Mouse (Mus musculus) hindbrain, embryonic 16.5 days (tissue): ENCODE results near the gene Ncf1. TPM values are rescaled to one million over a fixed set of nuclear protein-coding genes. Genes with fewer than 3 reads are reported as not detected.
A peak's percentile ranks its signal among the peaks of the same experiment; 100 is the strongest.

Experiments
- ATAC-seq: fragments of 200-750 bp; cut with Nextera tagmentation; 2 replicates; pipeline ENCODE4 v1.8.0; 2017; ENCODE audit warnings: moderate TSS enrichment, moderate library complexity
- H3K27ac ChIP-seq: fragments of 300-500 bp; sonication (generic); 2 replicates; pipeline ENCODE4 v1.5.1; 2014; ENCODE audit warnings: low read depth, mild to moderate bottlenecking, control low read depth, low read length, moderate library complexity
- H3K27me3 ChIP-seq: fragments of 300-500 bp; sonication (generic); replicated peaks from 2 replicates; pipeline ENCODE4 v1.6.1; 2014; ENCODE audit warnings: low read length; ENCODE audit not compliant: control insufficient read depth, insufficient read depth
- H3K36me3 ChIP-seq: fragments of 300-500 bp; sonication (generic); 2 replicates; pipeline ENCODE4 v1.6.1; 2014; ENCODE audit warnings: mild to moderate bottlenecking, low read length, moderate library complexity, mixed read lengths; ENCODE audit not compliant: control insufficient read depth, insufficient read depth
- H3K4me1 ChIP-seq: fragments of 300-500 bp; sonication (generic); 2 replicates; pipeline ENCODE4 v1.6.1; 2014; ENCODE audit warnings: low read depth, low read length; ENCODE audit not compliant: control insufficient read depth, insufficient read depth
- H3K4me2 ChIP-seq: fragments of 300-500 bp; sonication (generic); 2 replicates; pipeline ENCODE4 v1.6.1; 2014; ENCODE audit warnings: mild to moderate bottlenecking, low read length, control low read depth, moderate library complexity
- H3K4me3 ChIP-seq: fragments of 300-500 bp; sonication (generic); 2 replicates; pipeline ENCODE4 v1.5.1; 2014; ENCODE audit warnings: mild to moderate bottlenecking, low read length, control low read depth, moderate library complexity
- H3K9ac ChIP-seq: fragments of 300-500 bp; sonication (generic); 2 replicates; pipeline ENCODE4 v1.6.1; 2014; ENCODE audit warnings: low read depth, mild to moderate bottlenecking, control low read depth, low read length, moderate library complexity
- H3K9me3 ChIP-seq: fragments of 300-500 bp; sonication (generic); 2 replicates; pipeline ENCODE4 v1.6.1; 2014; ENCODE audit warnings: mild to moderate bottlenecking, low read length, moderate library complexity; ENCODE audit not compliant: control insufficient read depth
- WGBS: fragments of 180-500 bp; shearing (Covaris S2); extraction: QIAGEN DNeasy Blood & Tissue Kit; methylation state at CpG from one replicate; pipeline ENCODE4 v1.1.7; 2014; 5-methylcytosine and 5-hydroxymethylcytosine counted together
- polyA plus RNA-seq: library from polyadenylated mRNA; unstranded; fragments of >200 nt; fragmentation: Nextera tagmentation; extraction: Ambion mirVana; gene quantifications from 2 replicates; pipeline ENCODE4 v1.2.1, GENCODE M21; 2015

Ncf1 gene
- polyA plus RNA-seq, 1 experiment from 2014 or later, result 2.3 TPM

DNA sequence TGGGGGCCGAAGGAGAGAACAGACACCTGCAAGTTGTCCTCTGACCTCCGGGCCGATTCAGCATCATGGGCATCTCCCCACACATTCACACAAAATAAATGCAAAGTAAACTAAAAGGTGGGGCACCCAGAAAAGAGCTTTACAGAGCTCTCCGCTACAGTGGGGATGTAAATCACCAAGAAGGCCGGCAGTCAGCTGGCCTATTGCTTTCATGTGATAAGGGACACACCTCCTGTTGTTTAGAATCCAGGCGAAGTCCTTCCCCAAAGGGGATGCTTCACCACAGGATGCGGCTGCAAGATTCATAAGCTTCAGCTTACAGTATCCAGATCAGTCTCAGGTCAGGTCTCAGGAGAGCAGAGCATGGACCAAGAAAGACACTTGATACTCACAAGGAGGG is 50.9 kb downstream of the Ncf1 start:
- H3K9ac ChIP-seq, result 0 out of 2 replicates have a peak overlapping the region, but pooled peaks have one; percentile 0
- no peak overlapping the region for H3K4me2 ChIP-seq
- peaks cover 21% of the 10 kb centered on the region for H3K4me1 ChIP-seq
- H3K27ac ChIP-seq, result no peak overlapping the region
- H3K36me3 ChIP-seq, result no peaks in the 10 kb centered on the region
- ATAC-seq, result no peak
- 78% methylated on average over 7 of the region's 7 CpGs for WGBS
- no peaks in the 10 kb centered on the region for H3K9me3 ChIP-seq
- H3K4me3 ChIP-seq, result no peak overlapping the region
- H3K27me3 ChIP-seq, result no peaks in the 10 kb centered on the region

DNA sequence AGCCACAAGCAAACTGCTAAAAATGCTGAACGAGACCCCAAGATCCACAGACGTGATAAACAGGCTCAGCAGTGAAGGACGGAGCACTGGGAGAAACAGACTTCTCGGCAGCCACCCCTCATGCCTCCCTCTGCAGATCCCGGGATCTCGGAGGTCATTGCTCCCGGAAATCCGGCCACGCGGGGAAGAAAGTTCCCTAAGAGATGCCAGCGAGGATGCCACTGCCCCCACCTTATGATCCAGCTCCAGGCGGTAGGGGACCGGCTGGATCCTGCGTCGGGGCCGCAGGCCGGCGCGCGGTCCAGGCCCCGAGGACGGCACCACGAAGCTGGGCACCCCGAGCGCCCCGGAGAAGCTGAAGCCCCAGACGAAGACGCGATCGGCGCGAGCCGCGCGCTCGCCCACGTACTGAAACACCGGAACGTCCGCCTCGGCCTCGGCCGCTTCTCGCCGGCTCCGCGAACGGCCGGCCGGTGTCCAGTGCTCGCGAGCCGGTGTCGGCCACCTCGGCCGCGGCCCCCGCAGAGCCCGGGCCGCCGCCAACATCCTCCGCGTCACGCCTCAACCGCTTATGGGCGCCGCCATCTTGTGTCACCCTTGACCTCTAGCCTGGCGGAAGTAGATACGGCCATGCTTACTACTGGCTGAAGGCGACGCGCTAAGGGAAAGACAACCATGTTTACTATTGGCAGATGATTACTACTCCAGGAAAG is 53.1 kb downstream of the Ncf1 start, which contains the start of gene Rcc1l:
Gene Rcc1l (minus strand): TSS at position 606 of the 713 bp plus-strand sequence.
- Histone ChIP-seq H3K4me3 (peak within 1 kb of the TSS; percentile 98), H3K36me3 (0 out of 2 replicates have a peak, but pooled peaks cover 2% of the 10 kb centered on the region), H3K9ac (peak within 1 kb of the TSS; percentile 75), H3K4me2 (peak within 1 kb of the TSS; percentile 70), H3K9me3 (no peaks in the 10 kb centered on the region), H3K4me1 (peaks cover 6% of the 10 kb centered on the region), H3K27ac (peak within 1 kb of the TSS; percentile 83), H3K27me3 (no peaks in the 10 kb centered on the region)
- under 1% methylated on average over 59 of the region's 72 CpGs for WGBS
- peak; percentile 88 for ATAC-seq

DNA sequence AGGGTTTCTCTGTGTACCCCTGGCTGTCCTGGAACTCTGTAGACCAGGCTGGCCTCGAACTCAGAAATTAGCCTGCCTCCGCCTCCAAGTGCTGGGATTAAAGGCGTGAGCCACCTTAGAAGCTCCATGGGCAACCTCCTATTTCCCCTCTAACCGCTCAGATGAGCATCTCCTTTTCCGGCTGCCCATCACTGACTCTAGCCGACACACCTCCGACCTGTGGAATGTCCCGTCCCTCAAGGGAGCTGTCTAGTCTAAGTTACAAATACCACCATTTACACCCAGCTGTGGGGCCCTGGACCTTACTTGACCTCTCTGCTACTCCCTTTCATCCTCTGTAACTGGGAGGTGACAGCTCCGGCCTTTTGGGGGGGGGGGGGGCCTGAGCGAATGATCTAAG is 53.7 kb downstream of the Ncf1 start:
- Histone ChIP-seq H3K9me3 (no peaks in the 10 kb centered on the region), H3K36me3 (0 out of 2 replicates have a peak, but pooled peaks cover 6% of the 10 kb centered on the region), H3K4me1 (peaks cover 6% of the 10 kb centered on the region), H3K4me2 (peak overlapping the region; percentile 70), H3K9ac (peak overlapping the region; percentile 75), H3K27me3 (no peaks in the 10 kb centered on the region), H3K4me3 (peak overlapping the region; percentile 98), H3K27ac (peak overlapping the region; percentile 83; the same call in 1 of the 2 replicates)
- ATAC-seq, result no peak
- 7% methylated on average over 10 of the region's 10 CpGs for WGBS

DNA sequence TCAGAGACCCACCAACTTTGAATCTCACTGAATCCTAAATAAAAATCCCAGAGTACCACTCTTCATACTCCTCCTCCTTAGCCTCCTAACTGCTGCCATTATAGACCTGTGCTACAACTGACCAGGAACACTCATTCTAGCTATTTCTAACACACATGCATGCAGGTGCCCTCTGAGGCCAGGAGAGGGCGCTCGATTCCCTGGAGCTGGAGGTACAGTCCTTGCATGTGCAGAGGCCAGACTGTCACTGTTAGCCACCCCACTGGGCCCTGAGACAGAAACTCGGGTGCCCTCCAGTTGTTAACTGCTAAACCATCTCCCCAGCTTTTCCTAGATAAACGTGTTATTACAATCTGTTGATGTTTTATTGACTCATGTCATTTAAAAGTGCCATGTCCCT is 56.2 kb downstream of the Ncf1 start:
- H3K9me3 ChIP-seq, result no peaks in the 10 kb centered on the region
- H3K4me1 ChIP-seq, result peaks cover 6% of the 10 kb centered on the region
- H3K4me3 ChIP-seq, result no peak overlapping the region
- no peak for ATAC-seq
- H3K27ac ChIP-seq, result no peak overlapping the region
- no peak overlapping the region for H3K4me2 ChIP-seq
- 32% methylated on average over 4 of the region's 4 CpGs for WGBS
- no peaks in the 10 kb centered on the region for H3K27me3 ChIP-seq
- no peak overlapping the region for H3K9ac ChIP-seq
- 0 out of 2 replicates have a peak, but pooled peaks cover 7% of the 10 kb centered on the region for H3K36me3 ChIP-seq

DNA sequence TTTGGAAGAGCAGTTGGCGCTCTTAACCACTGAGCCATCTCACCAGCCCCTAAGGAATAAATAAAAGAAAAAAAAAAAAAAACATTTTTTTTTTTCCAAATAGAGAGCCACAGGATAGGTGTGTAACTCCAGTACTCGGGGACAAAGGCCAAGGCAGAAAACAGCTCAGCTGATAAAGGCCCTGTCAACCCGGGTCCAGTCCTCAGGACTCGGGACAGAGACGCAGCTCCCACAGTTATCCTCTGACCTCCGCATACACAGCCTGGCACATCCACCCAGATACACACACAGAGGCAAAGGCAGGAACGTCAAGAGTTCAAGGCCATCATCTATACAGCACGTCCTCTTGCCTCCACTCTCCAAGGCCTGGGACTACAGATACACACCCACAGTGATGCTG is 59.3 kb downstream of the Ncf1 start:
- ATAC-seq, result no peak
- H3K36me3 ChIP-seq, result 0 out of 2 replicates have a peak, but pooled peaks cover 9% of the 10 kb centered on the region
- 94% methylated on average over 8 of the region's 8 CpGs for WGBS

More for the DNA sequence above, 59.3 kb downstream of the Ncf1 start:
- Histone ChIP-seq H3K9me3 (no peaks in the 10 kb centered on the region), H3K27ac (no peak overlapping the region), H3K4me3 (no peak overlapping the region), H3K27me3 (no peaks in the 10 kb centered on the region), H3K4me2 (no peak overlapping the region), H3K4me1 (no peaks in the 10 kb centered on the region; the same call in 1 of the 2 replicates), H3K9ac (no peak overlapping the region)

Other genes with a start within 250 kb of the Ncf1 start
- gene Castor2, start 129.9 kb downstream of the Ncf1 start, polyA plus RNA-seq, result 25.3 and 30.7 TPM in 2 replicates
- gene Rcc1l, start 52.9 kb downstream of the Ncf1 start, polyA plus RNA-seq, result 21.3 TPM in 2 replicates
- gene Gtf2ird2, start 45.6 kb downstream of the Ncf1 start, polyA plus RNA-seq, result 12.5 and 14.0 TPM in 2 replicates
- gene Gtf2i, start 85.1 kb upstream of the Ncf1 start, polyA plus RNA-seq, result 132 and 141 TPM in 2 replicates
- gene Gtf2ird1, start 227.1 kb upstream of the Ncf1 start, polyA plus RNA-seq, result 49.3 and 67.3 TPM in 2 replicates